Mouse (Mus musculus) natural killer cell, adult 2 months (primary cell): ENCODE measurements around the gene 4933424G06Rik.
"Not testable (repeated sequence)": the region's sequence is repeated elsewhere in the genome, so short reads cannot be mapped to it uniquely, and the experiment has no call there.

Experiments used
- DNase-seq, 2 experiments: peaks; one replicate each; pipeline ENCODE4 v3.0.0; 2022; ENCODE audit warnings: low spot score in 2 of 2

The 4933424G06Rik gene

GRCm38 (mm10) chr1:36709854-36710280 lies at the start of gene 4933424G06Rik:
Gene 4933424G06Rik, plus strand, starts transcription at chr1:36710149.
- DNase-seq = peak; percentile 98

DNA sequence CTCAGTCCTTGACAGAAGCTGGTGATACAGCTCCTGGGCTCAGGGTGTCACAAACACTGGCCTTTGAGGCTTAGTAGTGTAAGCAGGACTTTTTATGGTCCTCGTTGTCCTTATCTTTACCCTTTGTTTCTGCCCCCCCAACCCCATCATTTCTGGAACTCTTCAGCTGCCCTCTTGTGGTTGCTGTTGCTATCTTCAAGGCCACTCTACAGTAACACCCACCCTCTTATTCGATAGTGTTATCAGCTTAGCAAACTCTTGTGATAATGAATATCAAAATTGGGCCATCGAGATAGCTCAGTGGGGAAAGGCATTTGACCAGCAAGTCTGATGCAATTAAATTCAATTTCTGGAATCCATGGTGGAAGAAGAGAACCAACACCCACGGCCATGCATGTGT lies 45.5 kb upstream of the 4933424G06Rik start:
- DNase-seq = peak in 1 of 2 experiments; percentile 7

- DNase-seq = no peak
Measured at GRCm38 (mm10) chr1:36665165-36665723, 44.7 kb upstream of the 4933424G06Rik start.

DNA sequence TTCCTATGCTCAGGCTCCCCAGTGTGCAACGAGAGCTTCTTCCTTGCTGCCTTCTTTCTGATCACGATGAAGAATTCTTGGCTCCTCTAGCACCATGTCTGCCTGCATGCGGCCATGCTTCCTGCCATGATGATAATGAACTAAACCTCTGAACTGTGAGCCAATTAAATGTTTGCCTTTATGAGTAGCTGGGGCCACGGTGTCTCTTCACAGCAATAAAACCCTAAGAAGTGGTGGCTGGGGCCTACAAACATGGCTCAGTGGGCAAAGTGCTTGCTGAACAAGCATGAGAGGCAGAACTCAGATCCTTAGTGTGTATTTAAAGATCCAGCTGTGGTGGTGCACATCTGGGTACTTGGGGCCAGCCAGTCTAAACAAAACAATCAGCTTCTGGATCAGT lies 44.0 kb upstream of the 4933424G06Rik start:
- no peak for DNase-seq

GRCm38 (mm10) chr1:36668007-36668406 lies 41.9 kb upstream of the 4933424G06Rik start:
- DNase-seq = not testable (repeated sequence)

DNA sequence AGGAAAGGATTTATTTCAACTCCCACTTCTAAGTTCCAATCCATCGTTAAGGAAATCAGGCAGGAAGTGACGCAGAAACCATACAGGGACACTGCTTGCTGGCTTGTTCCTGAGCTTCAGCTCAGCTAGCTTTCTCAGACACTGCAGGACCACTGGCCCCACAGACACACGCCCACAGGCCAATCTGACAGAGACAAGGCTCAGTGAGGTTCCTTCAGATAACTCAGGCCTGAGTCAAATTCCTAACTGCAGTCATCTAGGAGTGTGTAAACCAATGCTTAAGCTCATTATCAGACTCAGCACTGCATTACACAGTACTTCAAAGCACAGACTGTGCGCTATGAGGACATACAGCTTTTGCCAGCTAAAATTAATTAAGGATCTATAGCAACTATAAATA lies 39.7 kb upstream of the 4933424G06Rik start:
- no peak for DNase-seq

GRCm38 (mm10) chr1:36671260-36671659 lies 38.7 kb upstream of the 4933424G06Rik start:
- DNase-seq = no peak

GRCm38 (mm10) chr1:36672648-36673350 lies 37.1 kb upstream of the 4933424G06Rik start:
- no peak for DNase-seq

- DNase-seq = no peak
Measured at GRCm38 (mm10) chr1:36674936-36675335, 35.0 kb upstream of the 4933424G06Rik start.

DNA sequence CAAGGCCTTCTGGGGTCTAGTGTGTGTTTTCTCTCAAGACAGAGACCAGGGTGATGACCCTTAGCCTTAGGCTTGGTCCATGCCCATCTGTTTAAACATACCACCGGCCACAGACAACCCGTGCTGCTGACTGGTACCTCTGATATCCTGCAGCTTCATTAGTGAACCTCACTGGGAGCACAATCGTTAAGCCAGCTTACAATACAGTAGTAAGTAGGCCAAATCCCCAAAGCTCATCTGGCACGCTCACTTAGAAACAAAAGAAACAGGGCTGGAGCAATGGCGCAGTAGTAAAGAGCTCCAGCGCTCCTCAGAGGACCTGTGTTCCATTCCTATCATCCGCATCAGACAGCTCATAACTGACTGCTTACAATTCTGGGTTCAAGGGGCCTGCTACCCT lies 29.1 kb upstream of the 4933424G06Rik start:
- no peak for DNase-seq

DNA sequence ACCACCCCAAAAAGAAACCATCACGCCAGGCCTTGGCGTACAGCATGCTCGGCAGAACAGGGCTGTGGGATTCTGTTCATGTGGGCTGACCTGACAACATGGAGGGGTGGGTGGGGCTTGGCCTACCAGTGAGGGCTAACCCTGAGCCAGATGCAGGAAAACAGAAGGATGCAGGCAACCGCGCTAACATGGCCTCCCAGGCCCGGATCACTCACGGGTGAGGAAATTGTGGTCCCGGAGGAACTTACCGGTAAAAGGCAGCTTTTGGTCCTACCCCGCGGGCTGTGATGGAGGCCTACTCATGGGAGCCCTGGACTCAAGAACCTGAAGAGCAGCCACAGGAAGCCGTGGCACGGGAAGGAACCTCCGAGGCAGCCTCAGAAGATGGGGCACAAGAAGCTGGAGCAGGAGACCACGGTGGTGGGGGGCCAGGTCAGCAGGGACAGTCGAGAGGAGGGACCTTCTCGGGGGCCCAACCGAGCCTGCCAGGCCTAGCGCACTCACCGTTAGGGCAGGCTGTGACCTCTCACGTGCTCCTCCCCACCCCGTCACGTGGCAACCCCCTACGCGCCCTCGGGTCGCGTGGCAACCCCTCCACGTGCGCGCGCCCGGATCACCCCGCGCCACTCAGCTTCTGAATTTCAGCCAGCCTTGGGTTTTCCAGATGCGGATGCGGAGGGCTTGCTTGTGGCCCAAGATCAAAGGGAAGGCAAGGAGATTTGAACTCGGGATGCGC lies 27.2 kb upstream of the 4933424G06Rik start, which contains the start of gene Fam178b:
Fam178b (minus strand) TSS at position 564 of the 736 bp plus-strand sequence.
- DNase-seq = no peak

DNA sequence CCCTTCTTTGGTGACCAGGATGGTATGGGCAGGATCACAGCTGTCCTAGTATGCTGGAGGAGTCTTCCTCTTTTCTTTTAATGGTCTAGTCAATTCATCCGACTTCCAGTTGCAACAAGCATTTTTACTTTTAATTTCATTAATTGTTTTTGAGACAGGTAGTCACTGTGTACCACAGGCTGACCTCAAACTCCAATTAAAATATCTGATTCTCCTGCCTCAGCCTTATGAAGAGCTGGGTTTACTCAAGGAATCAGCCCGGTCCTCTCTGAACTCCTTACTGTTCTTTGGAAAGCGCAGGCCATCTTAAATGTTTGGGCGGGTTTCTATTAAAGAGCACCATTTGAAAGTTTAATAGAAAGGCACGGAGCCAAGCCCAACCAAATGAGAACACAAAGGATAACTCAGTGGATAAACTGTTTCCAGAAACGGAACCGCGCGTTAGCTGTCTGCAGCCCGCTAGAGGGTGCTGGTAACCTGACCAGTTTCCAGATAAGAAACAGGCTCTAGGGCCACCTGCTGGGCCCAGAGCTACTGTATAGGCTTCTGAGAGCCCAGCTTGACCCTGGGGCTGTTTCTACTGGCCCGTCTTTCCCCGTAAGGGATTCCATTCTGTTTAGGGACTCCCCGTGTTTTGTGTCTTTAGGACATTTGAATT lies 26.0 kb upstream of the 4933424G06Rik start:
- DNase-seq = peak; percentile 58 to 69

- DNase-seq = no peak
Measured at GRCm38 (mm10) chr1:36690671-36691235, 19.2 kb upstream of the 4933424G06Rik start.

GRCm38 (mm10) chr1:36691271-36692155 lies 18.4 kb upstream of the 4933424G06Rik start, which contains the start of gene Cox5b:
Gene Cox5b, plus strand, starts transcription at chr1:36691449.
- peak; percentile 96 to 97 for DNase-seq

DNA sequence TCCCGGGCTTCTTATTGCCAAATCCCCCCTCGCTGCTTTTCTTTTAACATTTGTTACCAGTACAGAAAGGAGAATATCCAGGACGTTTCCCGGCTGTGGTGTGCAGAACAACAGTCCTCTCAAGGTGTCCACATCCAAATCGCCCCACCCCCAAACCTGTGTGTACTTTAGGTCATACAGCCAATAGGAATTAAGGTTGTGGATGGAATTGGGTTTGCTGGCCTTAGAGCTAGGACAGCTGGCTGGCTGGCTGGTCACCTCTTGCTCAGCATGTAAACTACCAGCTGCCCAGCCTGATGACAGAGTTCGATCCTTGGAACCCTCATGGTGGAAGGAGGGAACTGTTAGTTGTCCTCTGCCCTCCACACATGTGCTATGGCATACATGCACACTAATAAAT lies 15.1 kb upstream of the 4933424G06Rik start:
- no peak for DNase-seq

DNA sequence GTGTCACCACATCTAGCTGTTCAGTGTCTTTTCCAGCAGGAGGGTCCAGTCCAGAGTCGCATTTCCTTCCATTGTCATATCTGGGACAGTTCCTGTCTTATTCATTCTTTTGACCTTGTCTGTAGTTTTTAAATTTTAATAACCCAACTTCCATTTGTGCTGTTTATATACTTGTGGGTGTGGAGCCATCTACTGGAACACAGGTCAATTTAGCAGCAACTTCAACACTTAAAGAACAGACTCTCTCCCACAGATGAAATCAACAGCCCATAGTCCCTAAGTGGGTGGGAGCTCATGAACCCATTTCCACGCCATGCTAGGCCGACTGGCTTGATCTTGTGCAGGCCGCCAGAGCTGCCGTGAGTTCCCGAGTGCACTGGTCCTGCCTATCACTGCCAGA lies 13.5 kb upstream of the 4933424G06Rik start:
- no peak for DNase-seq

- DNase-seq = no peak
Measured at GRCm38 (mm10) chr1:36697030-36697429, 12.9 kb upstream of the 4933424G06Rik start.

DNA sequence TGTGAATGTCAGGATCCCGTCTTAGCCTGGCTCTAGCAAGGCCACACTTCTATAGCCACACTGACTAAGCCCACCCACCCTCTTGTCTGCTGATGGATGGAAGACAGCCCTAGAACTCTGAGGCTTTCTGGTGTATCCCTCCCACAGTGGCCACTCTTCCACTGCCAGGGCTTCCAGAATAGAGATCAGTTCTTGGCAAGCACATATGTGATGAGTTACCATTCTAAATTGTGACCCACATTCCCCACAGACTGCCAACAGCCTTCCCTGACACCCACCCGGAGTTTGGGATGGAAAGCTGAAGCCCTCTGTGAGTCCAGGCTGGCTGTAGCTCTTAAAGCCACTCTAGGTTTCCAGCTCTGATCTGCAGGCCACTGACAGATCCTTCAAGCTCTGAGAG lies 2.8 kb upstream of the 4933424G06Rik start:
- no peak for DNase-seq

DNA sequence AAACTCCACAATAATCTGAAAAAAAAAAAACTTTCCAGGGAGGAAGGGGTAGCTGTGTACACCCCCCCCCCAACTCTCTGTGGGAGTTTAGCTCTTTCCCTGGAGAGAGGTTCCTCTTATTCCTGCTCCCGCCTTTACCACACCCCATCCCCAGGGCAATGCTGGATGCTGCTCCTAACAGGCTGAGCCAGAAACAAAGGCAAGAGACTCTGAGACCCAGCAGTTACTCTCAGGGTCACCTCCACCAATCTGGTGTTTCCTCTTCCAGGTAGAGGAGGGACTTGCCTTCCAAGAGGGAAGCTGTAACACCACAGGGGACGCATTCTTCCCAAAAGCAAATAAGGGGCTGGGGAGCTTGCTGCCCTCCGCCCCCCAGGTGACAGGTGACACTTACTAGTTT lies 2.2 kb upstream of the 4933424G06Rik start:
- DNase-seq = no peak

DNA sequence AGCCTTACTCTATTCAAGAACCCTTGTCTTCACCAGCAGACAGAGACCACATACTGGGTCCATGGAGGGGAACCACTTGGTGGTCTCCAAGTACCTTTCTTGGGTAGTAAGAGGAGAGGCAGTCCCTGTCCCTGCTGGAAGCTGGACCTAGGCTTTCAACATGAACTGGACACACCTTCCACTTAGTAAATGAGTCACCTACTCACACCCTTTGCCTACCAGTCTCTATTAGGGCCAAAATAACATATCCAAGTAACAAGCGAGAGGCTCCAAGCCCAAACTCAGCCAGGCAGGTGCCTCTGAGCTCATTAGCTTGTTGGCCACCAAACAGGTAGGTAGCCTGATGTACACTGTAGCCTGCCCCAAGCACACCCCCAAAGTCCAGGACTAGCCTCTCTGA lies 1.3 kb upstream of the 4933424G06Rik start:
- DNase-seq = no peak
